Comparison of ENCODE assay signal across 18 mouse cellular contexts in the genomic region with DNA sequence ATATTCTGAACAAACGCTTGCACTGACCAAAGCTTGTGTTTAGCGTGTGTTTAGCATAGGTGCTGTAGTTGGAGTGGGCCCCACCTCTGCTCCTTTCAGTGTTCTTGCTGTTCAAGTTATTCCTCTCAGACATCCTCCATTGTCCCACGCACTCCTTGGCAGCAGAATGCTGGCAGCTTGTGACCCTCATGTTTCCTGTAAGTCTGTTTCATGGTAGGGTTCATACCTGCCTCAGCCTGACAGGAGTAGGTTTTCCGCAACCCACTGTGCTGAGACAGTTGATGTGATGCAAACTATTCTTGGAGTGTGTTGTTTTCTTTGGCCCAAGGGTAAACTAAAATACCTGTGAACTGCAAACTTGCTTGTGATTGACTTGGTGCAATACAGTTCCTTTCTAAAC.
"Had no signal": no experiment of that assay in that cellular context is flagged by ENCODE, and none has a peak within 500 bp of the region (broad histone marks: within the 10 kb centered on the region; RNA-seq: fewer than 3 reads in every experiment).

No protein-coding gene starts in this region.

- H3K4me2 ChIP-seq: lung, embryonic 15.5 days; midbrain, embryonic 11.5 days; midbrain, embryonic 13.5 days; midbrain, embryonic 15.5 days; neural tube, embryonic 12.5 days had no signal

- H3K9ac ChIP-seq: liver, postnatal 0 days; lung, embryonic 15.5 days; midbrain, embryonic 13.5 days; midbrain, embryonic 15.5 days; neural tube, embryonic 12.5 days had no signal

- ATAC-seq: liver, postnatal 0 days; lung, postnatal 0 days; midbrain, embryonic 13.5 days; midbrain, embryonic 15.5 days had no signal

- H3K27me3 ChIP-seq: lung, embryonic 15.5 days; megakaryocyte, embryonic 14.5 days; midbrain, embryonic 13.5 days; midbrain, embryonic 15.5 days; neural tube, embryonic 12.5 days had no signal

- H3K9me3 ChIP-seq: lung, embryonic 15.5 days; megakaryocyte, embryonic 14.5 days; midbrain, embryonic 13.5 days; midbrain, embryonic 15.5 days; neural tube, embryonic 12.5 days had no signal

- DNase-seq: liver, postnatal 0 days; lung, adult 2 months; lung, postnatal 14 days; lung, postnatal 36 days; right cerebral cortex, postnatal 14 days; spleen, adult 18-20 months; thymus, adult 18-20 months; thymus, postnatal 14 days; thymus, postnatal 36 days had no signal

- H3K27ac ChIP-seq: lung, embryonic 15.5 days; macrophage; midbrain, embryonic 13.5 days; midbrain, embryonic 15.5 days; neural tube, embryonic 12.5 days had no signal

- H3K4me3 ChIP-seq: lung, embryonic 15.5 days; megakaryocyte, embryonic 14.5 days; midbrain, embryonic 13.5 days; midbrain, embryonic 15.5 days; myocyte; neural tube, embryonic 12.5 days had no signal
